Mouse (Mus musculus): ENCODE results near the gene Sec31b. TPM values are rescaled to one million over a fixed set of nuclear protein-coding genes. Genes with fewer than 3 reads are reported as not detected.

Sec31b gene
- total and polyA plus RNA-seq, 2 experiments, result 1.7 to 8.6 TPM

GRCm38 (mm10) chr19:44496511-44496910, 49.2 kb downstream of the Sec31b start:
- Histone ChIP-seq H3K27me3 (ENCODE audit: control insufficient read depth, insufficient read depth, low read length) (peaks cover 3% of the 10 kb centered on the region), H3K9ac (ENCODE audit: low read depth, low read length) (no peak overlapping the region), H3K4me1 (ENCODE audit: control insufficient read depth, insufficient read depth, low read length) (no peaks in the 10 kb centered on the region), H3K79me2 (ENCODE audit: control insufficient read depth, insufficient read depth, low read length) (no peaks in the 10 kb centered on the region), H3K4me3 (ENCODE audit: insufficient read depth, low read depth, low read length) (no peak overlapping the region), H3K36me3 (ENCODE audit: control insufficient read depth, insufficient read depth, low read length) (no peaks in the 10 kb centered on the region), H3K27ac (replicated peaks; ENCODE audit: insufficient read depth, low read depth, low read length) (no peak overlapping the region)
- TF ChIP-seq POLR2A (IDR thresholded peaks at IDR 0.05; ENCODE audit: extremely low read depth, insufficient read depth, low read length), result no peak
- no peak for TF ChIP-seq CTCF (IDR thresholded peaks at IDR 0.05; ENCODE audit: low read depth, low read length)
- no peak for DNase-seq (ENCODE audit: extremely low read depth, low read depth, low spot score)
- 51% methylated on average over 8 of the region's 8 CpGs for WGBS

- no peak within 1 kb of the TSS for H3K9ac ChIP-seq (ENCODE audit: low read depth, low read length)
- H3K27ac ChIP-seq (replicated peaks; ENCODE audit: insufficient read depth, low read depth, low read length), result no peak within 1 kb of the TSS
- WGBS, result 51% methylated on average over 8 of the region's 8 CpGs
- peaks cover 3% of the 10 kb centered on the region; the same call in 1 of the 2 replicates for H3K27me3 ChIP-seq (ENCODE audit: control insufficient read depth, insufficient read depth, low read length)
- no peak for TF ChIP-seq CTCF (IDR thresholded peaks at IDR 0.05; ENCODE audit: low read depth, low read length)
- TF ChIP-seq POLR2A (IDR thresholded peaks at IDR 0.05; ENCODE audit: extremely low read depth, insufficient read depth, low read length), result no peak
- no peaks in the 10 kb centered on the region for H3K4me1 ChIP-seq (ENCODE audit: control insufficient read depth, insufficient read depth, low read length)
- no peaks in the 10 kb centered on the region for H3K36me3 ChIP-seq (ENCODE audit: control insufficient read depth, insufficient read depth, low read length)
- DNase-seq (ENCODE audit: extremely low read depth, low read depth, low spot score), result no peak
- no peak within 1 kb of the TSS for H3K4me3 ChIP-seq (ENCODE audit: insufficient read depth, low read depth, low read length)
- H3K79me2 ChIP-seq (ENCODE audit: control insufficient read depth, insufficient read depth, low read length), result no peaks in the 10 kb centered on the region
Observed at GRCm38 (mm10) chr19:44493128-44493527, 52.5 kb downstream of the Sec31b start, which contains the start of gene Wnt8b. Gene Wnt8b, plus strand, starts transcription at chr19:44493472.

GRCm38 (mm10) chr19:44487266-44487665, 58.4 kb downstream of the Sec31b start:
- WGBS, result 18% methylated on average over 8 of the region's 8 CpGs
- TF ChIP-seq CTCF (IDR thresholded peaks at IDR 0.05; ENCODE audit: low read depth, low read length) (peak; percentile 91), POLR2A (IDR thresholded peaks at IDR 0.05; ENCODE audit: extremely low read depth, insufficient read depth, low read length) (no peak)
- Histone ChIP-seq H3K36me3 (ENCODE audit: control insufficient read depth, insufficient read depth, low read length) (no peaks in the 10 kb centered on the region), H3K9ac (ENCODE audit: low read depth, low read length) (no peak overlapping the region), H3K79me2 (ENCODE audit: control insufficient read depth, insufficient read depth, low read length) (no peaks in the 10 kb centered on the region), H3K4me1 (ENCODE audit: control insufficient read depth, insufficient read depth, low read length) (no peaks in the 10 kb centered on the region), H3K27ac (replicated peaks; ENCODE audit: insufficient read depth, low read depth, low read length) (no peak overlapping the region), H3K4me3 (ENCODE audit: insufficient read depth, low read depth, low read length) (no peak overlapping the region), H3K27me3 (ENCODE audit: control insufficient read depth, insufficient read depth, low read length) (no peaks in the 10 kb centered on the region)
- peak; percentile 51 for DNase-seq (ENCODE audit: extremely low read depth, low read depth, low spot score)

GRCm38 (mm10) chr19:44476541-44476940, 69.1 kb downstream of the Sec31b start:
- Histone ChIP-seq H3K79me2 (ENCODE audit: control insufficient read depth, insufficient read depth, low read length) (no peaks in the 10 kb centered on the region), H3K27ac (replicated peaks; ENCODE audit: insufficient read depth, low read depth, low read length) (no peak overlapping the region), H3K4me3 (ENCODE audit: insufficient read depth, low read depth, low read length) (no peak overlapping the region), H3K9ac (ENCODE audit: low read depth, low read length) (no peak overlapping the region), H3K27me3 (ENCODE audit: control insufficient read depth, insufficient read depth, low read length) (no peaks in the 10 kb centered on the region), H3K4me1 (ENCODE audit: control insufficient read depth, insufficient read depth, low read length) (no peaks in the 10 kb centered on the region), H3K36me3 (ENCODE audit: control insufficient read depth, insufficient read depth, low read length) (no peaks in the 10 kb centered on the region)
- TF ChIP-seq CTCF (IDR thresholded peaks at IDR 0.05; ENCODE audit: low read depth, low read length), result no peak
- TF ChIP-seq POLR2A (IDR thresholded peaks at IDR 0.05; ENCODE audit: extremely low read depth, insufficient read depth, low read length), result no peak
- WGBS, result 52% methylated on average over 3 of the region's 3 CpGs
- peak; percentile 33 for DNase-seq (ENCODE audit: extremely low read depth, low read depth, low spot score)

GRCm38 (mm10) chr19:44475268-44475667, 70.4 kb downstream of the Sec31b start:
- Histone ChIP-seq H3K27ac (replicated peaks; ENCODE audit: insufficient read depth, low read depth, low read length) (no peak overlapping the region), H3K9ac (ENCODE audit: low read depth, low read length) (no peak overlapping the region), H3K27me3 (ENCODE audit: control insufficient read depth, insufficient read depth, low read length) (no peaks in the 10 kb centered on the region), H3K79me2 (ENCODE audit: control insufficient read depth, insufficient read depth, low read length) (no peaks in the 10 kb centered on the region), H3K4me1 (ENCODE audit: control insufficient read depth, insufficient read depth, low read length) (no peaks in the 10 kb centered on the region), H3K4me3 (ENCODE audit: insufficient read depth, low read depth, low read length) (no peak overlapping the region), H3K36me3 (ENCODE audit: control insufficient read depth, insufficient read depth, low read length) (no peaks in the 10 kb centered on the region)
- no peak for TF ChIP-seq POLR2A (IDR thresholded peaks at IDR 0.05; ENCODE audit: extremely low read depth, insufficient read depth, low read length)
- TF ChIP-seq CTCF (IDR thresholded peaks at IDR 0.05; ENCODE audit: low read depth, low read length), result no peak
- no peak for DNase-seq (ENCODE audit: extremely low read depth, low read depth, low spot score)
- WGBS, result 81% methylated on average over 6 of the region's 6 CpGs

- peak; percentile 69 for DNase-seq (ENCODE audit: extremely low read depth, low read depth, low spot score)
- TF ChIP-seq POLR2A (IDR thresholded peaks at IDR 0.05; ENCODE audit: extremely low read depth, insufficient read depth, low read length), result no peak
- peak; percentile 100 for TF ChIP-seq CTCF (IDR thresholded peaks at IDR 0.05; ENCODE audit: low read depth, low read length)
- WGBS, result under 1% methylated on average over 10 of the region's 10 CpGs
- Histone ChIP-seq H3K36me3 (ENCODE audit: control insufficient read depth, insufficient read depth, low read length) (no peaks in the 10 kb centered on the region), H3K79me2 (ENCODE audit: control insufficient read depth, insufficient read depth, low read length) (no peaks in the 10 kb centered on the region), H3K4me3 (ENCODE audit: insufficient read depth, low read depth, low read length) (no peak overlapping the region), H3K4me1 (ENCODE audit: control insufficient read depth, insufficient read depth, low read length) (no peaks in the 10 kb centered on the region), H3K9ac (ENCODE audit: low read depth, low read length) (no peak overlapping the region), H3K27ac (replicated peaks; ENCODE audit: insufficient read depth, low read depth, low read length) (no peak overlapping the region), H3K27me3 (ENCODE audit: control insufficient read depth, insufficient read depth, low read length) (no peaks in the 10 kb centered on the region)
Observed at GRCm38 (mm10) chr19:44474158-44474557, 71.5 kb downstream of the Sec31b start.

Other genes with a start within 250 kb of the Sec31b start
- gene Scd4, start 212.8 kb downstream of the Sec31b start, total RNA-seq (2014; rRNA removed), result 0.09 TPM in 1 of 2 replicates, not detected in the other
- 0.07 TPM in 1 of 2 replicates, not detected in the other for gene Scd4, start 212.8 kb downstream of the Sec31b start, polyA plus RNA-seq (2012; rRNA removed)
- 1,338 and 2,774 TPM in 2 replicates for gene Scd1, start 138.0 kb downstream of the Sec31b start, total RNA-seq (2014; rRNA removed)
- 5,589 and 8,115 TPM in 2 replicates for gene Scd1, start 138.0 kb downstream of the Sec31b start, polyA plus RNA-seq (2012; rRNA removed)
- gene Wnt8b, start 52.4 kb downstream of the Sec31b start, total RNA-seq (2014; rRNA removed), result not detected in 2 replicates
- gene Wnt8b, start 52.4 kb downstream of the Sec31b start, polyA plus RNA-seq (2012; rRNA removed), result not detected in 2 replicates
- not detected in 2 replicates for gene Gm20538, start 7.0 kb upstream of the Sec31b start, total RNA-seq (2014; rRNA removed)
- gene Gm20538, start 7.0 kb upstream of the Sec31b start, polyA plus RNA-seq (2012; rRNA removed), result not detected in 2 replicates
- 368 and 394 TPM in 2 replicates for gene Ndufb8, start 9.6 kb upstream of the Sec31b start, total RNA-seq (2014; rRNA removed)
- gene Ndufb8, start 9.6 kb upstream of the Sec31b start, polyA plus RNA-seq (2012; rRNA removed), result 554 and 570 TPM in 2 replicates
- gene Hif1an, start 17.0 kb upstream of the Sec31b start, total RNA-seq (2014; rRNA removed), result 8.8 and 11.0 TPM in 2 replicates
- gene Hif1an, start 17.0 kb upstream of the Sec31b start, polyA plus RNA-seq (2012; rRNA removed), result 8.8 and 10.6 TPM in 2 replicates
- not detected in 2 replicates for gene Pax2, start 210.2 kb upstream of the Sec31b start, total RNA-seq (2014; rRNA removed)
- not detected in 2 replicates for gene Pax2, start 210.2 kb upstream of the Sec31b start, polyA plus RNA-seq (2012; rRNA removed)

Measured in liver, adult 2 months (tissue).